Mouse (Mus musculus) kidney, postnatal 10 days (tissue): ENCODE measurements around the gene Agbl5.
A peak's percentile ranks its signal among the peaks of the same experiment; 100 is the strongest.
"Not testable (repeated sequence)": the region's sequence is repeated elsewhere in the genome, so short reads cannot be mapped to it uniquely, and the experiment has no call there.

Experiments used
- DNase-seq: peaks from one replicate; pipeline ENCODE4 v3.0.0; 2021; ENCODE audit warnings: mixed read lengths

The Agbl5 gene

GRCm38 (mm10) chr5:30888337-30889087 lies at the start of gene Agbl5:
TSS of gene Agbl5 (plus strand) at chr5:30888694.
- peak; percentile 97 for DNase-seq

GRCm38 (mm10) chr5:30839731-30840130 lies 48.8 kb upstream of the Agbl5 start:
- no peak for DNase-seq

GRCm38 (mm10) chr5:30841896-30842295 lies 46.6 kb upstream of the Agbl5 start:
- DNase-seq: no peak

- peak; percentile 49 for DNase-seq
Measured at GRCm38 (mm10) chr5:30849891-30850555, 38.5 kb upstream of the Agbl5 start.

- no peak for DNase-seq
Measured at GRCm38 (mm10) chr5:30850556-30850925, 38.0 kb upstream of the Agbl5 start.

GRCm38 (mm10) chr5:30853522-30853921 lies 35.0 kb upstream of the Agbl5 start:
- DNase-seq: no peak

GRCm38 (mm10) chr5:30855674-30856073 lies 32.8 kb upstream of the Agbl5 start:
- DNase-seq: no peak

- no peak for DNase-seq
Measured at GRCm38 (mm10) chr5:30856124-30856523, 32.4 kb upstream of the Agbl5 start.

- peak; percentile 58 for DNase-seq
Measured at GRCm38 (mm10) chr5:30863852-30864251, 24.6 kb upstream of the Agbl5 start.

GRCm38 (mm10) chr5:30864322-30864721 lies 24.2 kb upstream of the Agbl5 start:
- no peak for DNase-seq

GRCm38 (mm10) chr5:30866871-30867270 lies 21.6 kb upstream of the Agbl5 start:
- DNase-seq: no peak

- DNase-seq: no peak
Measured at GRCm38 (mm10) chr5:30867712-30868111, 20.8 kb upstream of the Agbl5 start, which contains the start of gene Tmem214. TSS of gene Tmem214 (plus strand) at chr5:30868012.

- peak; percentile 49 for DNase-seq
Measured at GRCm38 (mm10) chr5:30868981-30869380, 19.5 kb upstream of the Agbl5 start.

GRCm38 (mm10) chr5:30869405-30870130 lies 18.9 kb upstream of the Agbl5 start:
- peak; percentile 95 for DNase-seq

- DNase-seq: no peak
Measured at GRCm38 (mm10) chr5:30870131-30870406, 18.4 kb upstream of the Agbl5 start.

GRCm38 (mm10) chr5:30872574-30872973 lies 15.9 kb upstream of the Agbl5 start:
- DNase-seq: no peak

GRCm38 (mm10) chr5:30874365-30874764 lies 14.1 kb upstream of the Agbl5 start:
- no peak for DNase-seq

GRCm38 (mm10) chr5:30878616-30879015 lies 9.9 kb upstream of the Agbl5 start:
- no peak for DNase-seq

GRCm38 (mm10) chr5:30879347-30879943 lies 9.0 kb upstream of the Agbl5 start:
- no peak for DNase-seq

GRCm38 (mm10) chr5:30881839-30882238 lies 6.7 kb upstream of the Agbl5 start:
- DNase-seq: not testable (repeated sequence)

- DNase-seq: no peak
Measured at GRCm38 (mm10) chr5:30886209-30886608, 2.3 kb upstream of the Agbl5 start.

GRCm38 (mm10) chr5:30886731-30887130 lies 1.8 kb upstream of the Agbl5 start:
- DNase-seq: no peak

GRCm38 (mm10) chr5:30887331-30887761 lies 1.1 kb upstream of the Agbl5 start:
- DNase-seq: peak; percentile 79
